Mouse (Mus musculus): ENCODE data around the gene Nek7.
A peak's percentile ranks its signal among the peaks of the same experiment; 100 is the strongest.

The Nek7 gene

GRCm38 (mm10) chr1:138507446-138508043 is 112.4 kb downstream of the Nek7 start:
- DNase-seq: no peak

GRCm38 (mm10) chr1:138507014-138507413 is 112.9 kb downstream of the Nek7 start:
- DNase-seq: peak; percentile 37

- DNase-seq: no peak
Observed at GRCm38 (mm10) chr1:138504228-138504627, 115.7 kb downstream of the Nek7 start.

- no peak for DNase-seq
Observed at GRCm38 (mm10) chr1:138500691-138501090, 119.2 kb downstream of the Nek7 start.

- no peak for DNase-seq
Observed at GRCm38 (mm10) chr1:138500155-138500554, 119.8 kb downstream of the Nek7 start.

- DNase-seq: no peak
Observed at GRCm38 (mm10) chr1:138499461-138499860, 120.5 kb downstream of the Nek7 start.

- no peak for DNase-seq
Observed at GRCm38 (mm10) chr1:138491382-138492097, 128.4 kb downstream of the Nek7 start.

GRCm38 (mm10) chr1:138487569-138487968 is 132.4 kb downstream of the Nek7 start:
- peak; percentile 25 for DNase-seq

GRCm38 (mm10) chr1:138480694-138481093 is 139.2 kb downstream of the Nek7 start:
- no peak for DNase-seq

GRCm38 (mm10) chr1:138465352-138465751 is 154.6 kb downstream of the Nek7 start:
- no peak for DNase-seq

GRCm38 (mm10) chr1:138461425-138461824 is 158.5 kb downstream of the Nek7 start:
- no peak for DNase-seq

GRCm38 (mm10) chr1:138449476-138449851 is 170.5 kb downstream of the Nek7 start:
- DNase-seq: no peak

GRCm38 (mm10) chr1:138448635-138449475 is 171.1 kb downstream of the Nek7 start:
- no peak for DNase-seq

GRCm38 (mm10) chr1:138446846-138447245 is 173.1 kb downstream of the Nek7 start:
- DNase-seq: no peak
